Mouse (Mus musculus): ENCODE data around the gene Zfp119b.
A peak's percentile ranks its signal among the peaks of the same experiment; 100 is the strongest.

The Zfp119b gene

DNA sequence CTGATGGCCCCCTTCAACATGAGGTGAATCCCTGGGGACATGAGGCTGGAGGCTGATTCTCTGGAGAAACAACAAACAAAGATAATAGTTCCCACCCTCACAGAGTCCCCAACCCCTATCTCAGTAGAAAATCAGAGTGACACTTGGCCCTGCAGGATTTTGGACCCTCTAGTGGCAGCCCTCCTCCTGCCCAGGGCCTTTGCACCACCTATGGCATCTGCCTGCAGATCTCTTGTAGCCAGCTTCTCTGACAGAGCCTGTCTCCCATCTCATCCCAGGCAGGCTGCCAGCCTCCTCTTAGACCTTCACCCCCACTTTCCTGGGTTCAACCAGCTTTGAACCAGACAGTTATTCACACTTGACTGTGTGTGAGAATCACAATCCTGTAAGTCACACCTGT is 11.5 kb upstream of the Zfp119b start:
- no peak for TF ChIP-seq GATA4 (IDR thresholded peaks at IDR 0.05; ENCODE audit: insufficient replicate concordance, low read length)

DNA sequence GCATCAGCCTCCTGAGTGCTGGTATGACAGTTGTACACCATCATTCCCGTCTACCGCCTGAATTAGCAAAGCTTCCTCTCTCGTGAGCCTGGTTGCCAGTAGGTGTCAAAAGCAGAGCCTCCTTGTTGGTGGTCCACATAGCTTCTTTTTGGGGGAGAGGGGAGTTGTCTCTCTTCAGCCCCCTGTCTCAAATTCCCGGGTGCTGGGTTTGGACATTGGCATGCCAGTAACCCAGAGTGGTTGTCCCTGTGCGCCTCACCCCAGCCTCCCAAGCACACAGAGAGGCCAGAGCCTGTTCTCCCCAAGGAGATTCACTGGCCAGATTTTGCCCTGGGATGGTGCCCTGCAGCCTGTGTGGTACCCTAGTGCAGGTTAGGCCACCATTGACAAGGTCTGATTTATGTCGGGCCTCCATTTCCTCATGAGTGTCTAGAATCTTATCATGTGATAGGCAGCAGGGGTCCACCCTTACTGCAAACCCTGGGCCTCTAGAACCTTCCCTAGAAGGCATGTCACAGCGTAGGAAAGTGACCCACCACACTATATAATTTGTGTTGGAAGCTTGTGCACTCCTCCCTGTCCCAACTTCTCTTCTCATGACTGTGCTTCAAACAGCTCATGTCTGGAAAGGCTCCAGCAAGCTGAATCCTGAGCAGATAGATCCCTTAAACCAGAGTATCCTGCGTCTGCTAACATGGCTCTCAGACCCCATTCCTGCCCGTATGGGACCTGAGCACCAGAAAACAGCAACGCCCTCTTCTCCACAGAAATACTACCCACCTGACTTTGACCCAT is 10.8 kb upstream of the Zfp119b start:
- no peak for TF ChIP-seq GATA4 (IDR thresholded peaks at IDR 0.05; ENCODE audit: insufficient replicate concordance, low read length)

DNA sequence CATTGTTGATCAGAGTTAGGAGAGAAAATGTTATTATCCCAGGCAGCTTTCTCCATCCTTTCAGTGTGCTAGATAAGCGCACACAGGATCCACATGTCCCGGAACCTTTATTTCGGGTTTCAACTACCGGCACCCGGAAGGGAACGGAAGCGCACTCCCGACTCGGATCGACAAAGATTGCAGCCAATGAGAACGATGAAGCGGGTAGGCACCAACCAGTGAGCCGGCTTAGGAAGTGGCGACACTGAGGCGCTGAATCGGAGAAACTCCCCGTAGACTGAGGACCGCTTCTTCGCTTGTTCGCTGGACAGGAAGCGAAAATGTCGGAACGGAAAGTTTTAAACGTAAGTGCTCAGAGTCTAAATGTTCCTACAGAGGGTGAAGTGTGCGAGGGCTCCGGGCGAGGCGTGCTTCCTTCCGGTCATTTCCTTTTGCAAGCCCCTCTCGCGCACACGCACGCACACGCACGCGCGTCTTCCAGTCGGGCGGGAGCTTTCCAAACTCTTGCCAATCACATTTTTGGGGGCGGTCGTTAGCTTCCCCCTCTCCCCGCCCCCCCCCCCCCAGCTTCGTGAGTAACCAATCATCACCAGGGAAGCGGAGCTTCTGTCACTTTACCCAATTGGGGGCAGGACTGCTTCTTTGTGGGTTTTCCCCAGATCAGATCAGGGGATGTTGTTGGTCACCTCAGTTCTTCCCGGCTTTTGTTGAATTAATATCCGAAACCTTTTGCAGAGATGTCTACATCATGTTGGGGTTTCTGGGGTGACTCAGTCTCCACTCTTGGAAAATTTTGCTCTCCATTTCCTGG is 9.8 kb upstream of the Zfp119b start, which contains the start of gene Yju2:
TSS of gene Yju2 (plus strand) at position 182 of the 811 bp plus-strand sequence.
- TF ChIP-seq GATA4 (IDR thresholded peaks at IDR 0.05; ENCODE audit: insufficient replicate concordance, low read length): peak; percentile 39; the same call in 1 of the 2 replicates

DNA sequence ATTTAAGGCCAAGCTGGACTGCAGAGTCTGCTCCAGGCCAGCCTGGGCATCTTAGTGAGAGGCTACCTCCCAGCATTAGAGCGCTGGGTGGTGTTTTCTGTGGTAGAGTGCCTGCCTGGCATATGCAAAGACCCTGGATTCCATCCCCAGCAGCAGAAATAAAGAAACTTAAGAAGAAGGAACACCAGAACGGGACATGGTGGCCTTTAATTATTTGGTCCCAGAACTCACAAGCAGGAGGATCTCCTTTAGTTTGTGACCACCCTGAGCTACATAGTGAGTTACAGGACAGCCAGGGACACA is 9.2 kb upstream of the Zfp119b start:
- TF ChIP-seq GATA4 (IDR thresholded peaks at IDR 0.05; ENCODE audit: insufficient replicate concordance, low read length): no peak

DNA sequence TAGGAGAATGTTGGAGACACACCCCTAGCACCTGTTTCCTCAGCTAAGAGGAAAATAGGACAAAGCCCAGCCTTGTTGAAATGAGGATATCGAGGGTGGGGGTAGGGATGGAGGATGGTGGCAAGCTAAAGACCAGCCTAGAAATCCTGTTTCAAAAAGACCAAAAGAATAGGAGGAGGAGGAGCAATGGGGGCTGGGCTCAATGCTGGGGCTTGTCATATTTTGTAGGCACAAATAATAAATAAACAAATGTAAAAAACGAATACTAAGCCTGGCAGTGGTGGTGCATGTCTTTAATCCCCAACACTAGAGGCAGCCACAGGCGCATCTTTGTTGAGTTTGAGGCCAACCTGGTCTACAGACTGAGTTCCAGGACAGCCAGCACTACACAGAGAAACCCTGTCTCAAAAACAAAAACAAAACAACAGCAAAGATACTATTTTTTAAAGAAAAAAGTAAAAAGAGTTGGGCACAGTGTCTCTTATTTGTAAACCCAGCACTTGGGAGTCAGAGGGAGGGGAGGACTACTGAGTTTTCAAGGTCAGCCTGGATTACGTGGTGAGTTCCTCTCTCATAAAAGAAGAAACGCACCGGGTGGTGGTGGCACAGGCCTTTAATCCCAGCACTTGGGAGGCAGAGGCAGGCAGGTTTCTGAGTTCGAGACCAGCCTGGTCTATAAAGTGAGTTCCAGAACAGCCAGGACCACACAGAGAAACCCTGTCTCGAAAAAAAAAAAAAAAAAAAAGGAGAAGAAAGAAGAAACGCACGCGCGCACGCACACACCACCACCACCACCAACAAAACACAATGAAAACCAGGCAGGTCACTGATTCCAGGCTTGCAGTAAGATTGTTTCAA is 8.7 kb upstream of the Zfp119b start:
- no peak for TF ChIP-seq GATA4 (IDR thresholded peaks at IDR 0.05; ENCODE audit: insufficient replicate concordance, low read length)

DNA sequence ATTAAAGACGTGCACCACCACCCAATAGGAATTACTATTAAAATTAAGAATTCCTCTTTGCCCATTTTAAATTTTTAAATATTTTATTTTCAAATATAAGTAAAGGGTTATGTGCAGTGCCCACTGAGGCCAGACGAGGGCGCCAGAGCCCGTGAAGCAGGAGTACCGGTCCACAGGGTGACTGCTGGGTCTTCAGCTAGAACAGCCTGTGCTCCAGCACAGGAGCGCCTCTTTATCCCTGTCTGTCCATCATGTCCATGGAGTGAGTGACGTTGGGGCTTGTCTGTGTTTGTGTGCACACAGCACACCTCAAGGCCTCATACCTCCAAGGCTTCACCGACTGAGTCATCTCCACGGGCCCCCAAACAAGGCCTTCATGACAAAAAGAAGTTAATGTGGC is 7.9 kb upstream of the Zfp119b start:
- no peak for TF ChIP-seq GATA4 (IDR thresholded peaks at IDR 0.05; ENCODE audit: insufficient replicate concordance, low read length)

DNA sequence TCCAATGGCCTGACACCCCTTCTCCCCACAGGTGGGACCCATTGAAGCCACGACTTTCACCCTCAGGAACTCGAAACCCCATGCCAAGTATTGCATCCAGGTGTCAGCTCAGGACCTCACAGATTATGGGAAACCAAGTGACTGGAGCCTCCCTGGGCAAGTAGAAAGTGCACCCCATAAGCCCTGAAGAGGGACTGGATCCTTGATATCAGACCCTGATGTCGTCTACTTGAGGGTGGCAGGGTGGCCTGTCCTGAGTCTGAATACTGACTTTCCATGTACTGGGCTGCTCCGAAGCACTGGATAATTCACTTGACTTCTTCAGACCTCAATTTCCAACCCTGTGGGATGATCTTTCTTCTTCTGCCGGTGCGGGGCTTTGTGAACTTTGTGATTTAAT is 7.3 kb upstream of the Zfp119b start:
- no peak for TF ChIP-seq GATA4 (IDR thresholded peaks at IDR 0.05; ENCODE audit: insufficient replicate concordance, low read length)

DNA sequence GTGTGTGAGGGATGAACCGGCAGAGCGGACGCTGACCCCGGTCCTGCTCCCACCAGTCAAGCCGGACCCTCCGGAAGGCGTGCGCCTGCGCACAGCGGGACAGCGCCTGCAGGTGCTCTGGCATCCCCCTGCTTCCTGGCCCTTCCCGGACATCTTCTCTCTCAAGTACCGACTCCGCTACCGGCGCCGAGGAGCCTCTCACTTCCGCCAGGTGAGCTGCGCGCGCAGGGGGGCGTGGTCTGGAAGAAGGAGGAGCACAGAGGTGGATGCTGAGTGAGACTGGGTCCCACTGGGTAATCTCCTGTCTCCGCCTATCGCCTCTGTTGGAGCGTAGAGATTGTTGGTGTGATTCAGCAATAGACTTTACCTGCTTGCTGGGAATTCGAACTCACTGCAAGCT is 6.8 kb upstream of the Zfp119b start:
- no peak for TF ChIP-seq GATA4 (IDR thresholded peaks at IDR 0.05; ENCODE audit: insufficient replicate concordance, low read length)

DNA sequence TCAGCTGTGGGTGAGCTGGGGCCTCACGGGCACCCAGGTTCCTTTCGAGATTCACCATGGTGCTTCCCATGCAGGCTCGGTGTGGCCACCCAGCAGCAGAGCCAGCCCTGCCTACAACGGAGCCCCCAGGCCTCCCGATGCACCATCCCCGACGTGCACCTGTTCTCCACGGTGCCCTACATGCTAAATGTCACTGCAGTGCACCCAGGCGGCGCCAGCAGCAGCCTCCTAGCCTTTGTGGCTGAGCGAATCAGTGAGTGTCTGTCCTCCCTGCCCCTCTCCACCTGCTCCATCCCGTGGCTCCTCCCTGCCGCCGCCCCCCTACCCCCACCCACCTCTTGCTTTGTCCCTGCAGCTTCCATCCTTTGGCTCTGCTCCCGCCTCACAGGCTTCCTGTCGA is 4.9 kb upstream of the Zfp119b start:
- TF ChIP-seq GATA4 (IDR thresholded peaks at IDR 0.05; ENCODE audit: insufficient replicate concordance, low read length): no peak

DNA sequence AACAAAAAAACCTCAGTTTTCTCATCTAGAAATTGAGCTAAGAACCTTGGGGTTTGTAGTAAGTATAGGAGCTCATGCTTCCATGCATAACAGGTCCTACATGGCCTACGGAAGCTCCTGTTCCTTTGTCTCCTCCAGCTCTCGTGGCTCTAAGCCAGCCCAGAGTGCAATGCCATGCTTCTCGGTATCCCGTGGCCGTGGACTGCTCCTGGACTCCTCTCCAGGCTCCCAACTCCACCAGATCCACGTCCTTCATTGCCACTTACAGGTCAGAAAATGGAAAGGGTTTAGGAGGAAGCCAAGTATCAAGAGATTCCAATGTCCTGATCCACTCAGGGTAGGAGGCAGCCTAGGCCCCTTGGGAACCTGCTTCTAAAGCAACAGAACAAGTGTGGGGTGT is 4.5 kb upstream of the Zfp119b start:
- TF ChIP-seq GATA4 (IDR thresholded peaks at IDR 0.05; ENCODE audit: insufficient replicate concordance, low read length): no peak

DNA sequence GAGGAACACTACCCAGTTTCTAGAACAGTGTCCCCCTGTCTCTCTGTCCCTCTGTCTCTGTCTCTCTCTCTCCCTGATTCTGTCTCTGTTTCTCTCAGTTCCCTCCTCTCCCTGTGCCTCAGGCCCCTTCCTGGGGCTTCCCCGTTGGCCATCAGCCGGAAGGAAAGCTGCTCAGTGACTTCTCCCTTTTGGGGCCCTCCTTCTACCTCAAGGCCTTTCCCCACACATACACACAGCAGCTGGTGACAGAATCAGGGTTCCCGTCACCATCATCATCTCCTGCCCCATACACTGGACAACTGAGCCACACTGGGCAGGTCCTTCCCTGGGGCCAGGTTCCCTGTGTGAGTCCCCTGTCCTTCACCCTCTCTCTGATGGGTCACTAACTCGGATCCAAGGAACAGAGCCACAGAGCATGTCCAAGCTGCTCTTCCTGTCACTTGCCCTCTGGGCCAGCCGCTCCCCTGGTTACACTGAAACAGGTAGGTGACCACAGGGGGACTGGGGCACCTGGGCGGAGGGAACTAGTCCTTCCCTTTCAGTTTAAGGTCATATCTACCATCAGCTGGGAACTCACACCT is 3.2 kb upstream of the Zfp119b start, which contains the start of gene Ebi3:
TSS of gene Ebi3 (plus strand) at position 194 of the 581 bp plus-strand sequence.
- TF ChIP-seq GATA4 (IDR thresholded peaks at IDR 0.05; ENCODE audit: insufficient replicate concordance, low read length): no peak

DNA sequence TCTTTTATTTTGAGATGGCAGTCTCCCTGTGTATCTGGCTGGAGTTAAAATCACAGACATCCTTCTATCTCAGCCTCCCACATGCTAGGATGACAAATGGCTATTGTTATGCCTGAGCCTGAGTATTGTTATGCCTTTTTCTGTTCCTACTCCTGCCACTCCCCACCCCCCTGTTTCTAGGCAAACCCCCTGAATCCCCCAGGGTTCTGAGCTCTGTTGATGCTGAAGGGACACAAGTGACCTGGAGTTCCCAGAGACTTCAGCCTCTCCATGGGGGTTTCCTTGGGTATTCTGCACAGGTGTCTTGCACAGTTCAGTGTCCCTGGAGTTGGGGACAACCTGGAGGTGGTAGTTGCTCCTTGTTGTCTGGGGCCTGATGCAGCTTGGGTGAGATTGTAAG is 2.7 kb upstream of the Zfp119b start:
- TF ChIP-seq GATA4 (IDR thresholded peaks at IDR 0.05; ENCODE audit: insufficient replicate concordance, low read length): no peak

DNA sequence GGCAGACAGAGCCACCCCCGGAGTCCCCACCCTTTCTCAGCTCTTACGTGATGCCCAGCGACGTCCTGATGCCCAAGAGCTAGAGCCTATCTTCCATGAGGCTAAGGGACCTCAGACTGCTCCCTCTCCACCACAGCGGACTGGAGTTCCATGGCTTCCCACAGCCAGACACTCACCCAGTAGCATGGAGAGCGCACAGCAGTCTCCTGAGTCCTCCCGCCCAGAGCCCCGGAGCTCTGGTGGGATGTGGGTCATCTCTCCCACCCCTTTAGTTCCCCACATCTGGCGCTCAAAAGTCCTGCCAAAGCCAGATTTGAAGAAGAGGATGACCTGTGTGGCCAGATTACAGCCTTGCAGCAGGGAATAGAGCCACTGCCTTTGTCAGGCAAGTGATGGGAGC is 1.3 kb upstream of the Zfp119b start:
- no peak for TF ChIP-seq GATA4 (IDR thresholded peaks at IDR 0.05; ENCODE audit: insufficient replicate concordance, low read length)

DNA sequence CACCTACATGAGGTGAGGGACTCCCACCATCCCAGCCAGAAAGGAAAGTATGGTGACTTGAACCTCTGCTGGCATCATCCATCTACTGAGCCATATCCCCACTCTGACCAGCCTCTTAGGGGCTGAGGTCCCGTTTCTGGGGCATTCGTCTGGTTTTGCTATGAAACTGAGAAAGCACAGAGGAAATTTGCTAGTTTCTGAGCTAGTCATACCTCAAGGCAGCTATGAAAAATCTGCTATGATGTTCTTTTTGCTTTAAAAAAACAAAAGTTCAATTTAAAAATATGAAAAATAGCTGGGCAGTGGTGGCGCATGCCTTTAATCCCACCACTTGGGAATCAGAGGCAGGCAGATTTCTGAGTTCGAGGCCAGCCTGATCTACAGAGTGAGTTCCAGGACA is 653 bp downstream of the Zfp119b start:
- TF ChIP-seq GATA4 (IDR thresholded peaks at IDR 0.05; ENCODE audit: insufficient replicate concordance, low read length): no peak

DNA sequence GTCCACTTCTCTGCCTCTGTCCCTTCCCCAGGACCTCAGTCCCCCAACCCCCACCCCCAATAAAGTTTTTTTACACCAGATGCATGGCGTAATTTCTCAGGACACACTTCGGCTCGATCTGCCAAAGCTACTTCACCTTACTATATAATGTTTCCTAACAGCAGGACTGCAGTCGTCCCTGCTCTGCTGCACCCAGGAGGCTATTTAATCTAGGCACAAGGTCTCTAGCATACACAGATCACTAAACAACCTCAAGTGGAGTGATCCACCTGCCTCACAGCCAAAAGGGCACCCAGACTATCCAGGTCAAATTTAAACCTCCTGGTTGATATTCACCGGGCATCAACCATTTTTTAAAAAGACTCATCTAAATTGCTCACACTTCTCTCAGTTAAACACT is 3.6 kb downstream of the Zfp119b start:
- TF ChIP-seq GATA4 (IDR thresholded peaks at IDR 0.05; ENCODE audit: insufficient replicate concordance, low read length): no peak

Measured in liver, adult (tissue).